Mouse (Mus musculus) T-helper 2 cell (primary cell): ENCODE measurements around the gene Wdr5.

Experiments
- in situ Hi-C: fragments of 300-600 bp; cut with MboI, MseI; formaldehyde crosslinking; loops from one replicate; pipeline ENCODE4 v1.15.1; 2025; ENCODE audit warnings: high pct_unique_total_duplicates

Wdr5 gene

GRCm38 (mm10) chr2:27552620-27553287 is 37.8 kb downstream of the Wdr5 start:
- in situ Hi-C loops: loop anchor here (5.0 kb wide), 1 partner anchor 215 kb away; no protein-coding TSS in a partner anchor

- in situ Hi-C loops: loop anchor here (5.0 kb wide), 1 partner anchor 213 kb away; no protein-coding TSS in a partner anchor
Measured at GRCm38 (mm10) chr2:27554308-27554707, 39.4 kb downstream of the Wdr5 start.

GRCm38 (mm10) chr2:27556921-27557320 is 42.0 kb downstream of the Wdr5 start:
- in situ Hi-C loops: loop anchor here (5.0 kb wide), 1 partner anchor 415 kb away; no protein-coding TSS in a partner anchor

- in situ Hi-C loops: no loop called here
Measured at GRCm38 (mm10) chr2:27560708-27561123, 45.8 kb downstream of the Wdr5 start.

GRCm38 (mm10) chr2:27561159-27561558 is 46.2 kb downstream of the Wdr5 start:
- in situ Hi-C loops: no loop called here

GRCm38 (mm10) chr2:27561829-27562228 is 46.9 kb downstream of the Wdr5 start:
- in situ Hi-C loops: no loop called here

DNA sequence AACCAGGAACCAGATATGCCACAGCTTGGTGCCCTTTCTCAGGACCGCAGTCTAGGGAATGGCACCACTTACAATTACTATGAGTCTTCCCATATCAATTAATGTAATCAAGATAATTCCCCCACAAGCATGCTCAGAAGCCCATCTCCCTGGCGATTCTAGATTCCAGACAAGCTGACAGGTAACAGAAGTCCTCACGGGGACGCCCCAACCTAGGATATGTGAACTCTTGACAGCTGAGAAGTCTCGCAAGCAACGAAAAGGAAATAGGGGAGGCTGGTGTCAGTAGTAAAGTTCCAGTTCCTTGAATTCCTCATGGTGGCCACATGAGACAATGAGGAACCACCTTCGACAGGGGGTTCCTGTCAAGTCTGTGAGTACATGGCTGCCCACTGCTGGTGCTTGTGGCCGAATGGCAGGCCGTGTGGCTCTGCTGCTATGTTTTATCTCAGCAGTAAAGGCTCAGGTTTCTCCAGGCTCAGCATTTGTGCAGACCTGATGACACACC is 48.7 kb downstream of the Wdr5 start:
- in situ Hi-C loops: no loop called here

GRCm38 (mm10) chr2:27564694-27565093 is 49.7 kb downstream of the Wdr5 start:
- in situ Hi-C loops: no loop called here

DNA sequence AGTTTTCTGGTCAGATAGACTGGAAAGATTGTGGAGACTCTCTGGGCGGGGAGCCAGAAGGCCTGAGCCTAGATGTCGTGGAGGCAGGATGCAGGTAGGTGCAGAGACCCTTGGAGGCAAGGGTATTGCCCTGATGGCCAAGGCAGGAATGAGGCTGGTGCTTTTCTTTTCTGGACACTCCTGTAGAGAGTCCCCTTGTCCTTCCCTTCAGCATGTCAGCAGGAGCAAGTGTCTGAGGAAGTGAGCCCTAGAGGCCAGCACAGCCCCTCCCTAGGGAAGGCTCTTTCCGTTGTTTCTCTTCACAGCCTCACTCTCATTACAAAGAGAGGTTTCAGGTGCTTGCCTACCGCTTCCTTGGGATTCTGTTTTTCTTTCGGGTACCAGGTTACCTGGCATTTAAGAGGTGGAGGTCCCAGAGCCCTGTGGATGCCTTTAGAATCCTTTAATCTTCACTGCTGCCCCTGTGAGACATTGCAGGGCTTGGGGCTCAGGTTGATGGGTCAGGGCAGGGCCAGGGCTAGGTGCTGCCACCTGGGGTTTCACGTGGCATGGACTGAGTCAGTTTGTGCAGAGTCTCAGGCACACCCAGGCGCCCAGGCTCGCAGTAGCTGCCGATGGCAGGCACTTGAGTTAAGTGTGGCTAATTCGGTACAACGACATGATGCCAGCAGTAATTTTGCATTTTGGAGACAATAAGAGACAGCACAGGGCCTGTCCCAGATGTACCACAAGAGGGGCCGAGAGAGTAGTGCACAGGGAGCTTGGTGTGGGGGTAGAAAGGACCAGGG is 50.6 kb downstream of the Wdr5 start:
- in situ Hi-C loops: no loop called here

GRCm38 (mm10) chr2:27570856-27571255 is 55.9 kb downstream of the Wdr5 start:
- in situ Hi-C loops: no loop called here

DNA sequence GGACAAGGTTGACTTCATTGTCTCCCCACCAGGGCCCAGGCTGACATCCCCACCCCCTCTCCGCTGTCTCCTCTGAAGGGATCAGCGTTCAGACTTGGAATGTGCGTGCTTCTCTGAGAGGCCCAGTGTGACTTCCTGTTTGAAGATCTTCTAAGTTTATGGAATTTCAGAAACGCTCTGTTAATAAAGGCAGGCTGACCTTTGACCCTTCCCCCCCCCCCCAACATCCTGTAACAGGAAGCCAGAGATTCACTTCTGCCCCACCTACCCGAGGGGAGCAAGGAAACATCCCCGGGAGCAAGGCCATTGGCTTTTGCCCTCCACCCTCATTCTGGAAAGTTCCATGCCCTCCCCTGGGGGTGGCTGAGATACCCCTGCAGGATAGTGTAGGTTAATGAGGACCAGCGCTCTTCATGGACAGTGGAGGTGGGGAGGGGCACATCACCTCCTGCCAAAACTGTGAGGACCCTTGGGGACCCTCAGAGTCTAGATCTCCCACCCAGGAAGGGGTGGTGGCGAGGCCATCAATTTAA is 57.4 kb downstream of the Wdr5 start:
- in situ Hi-C loops: no loop called here

DNA sequence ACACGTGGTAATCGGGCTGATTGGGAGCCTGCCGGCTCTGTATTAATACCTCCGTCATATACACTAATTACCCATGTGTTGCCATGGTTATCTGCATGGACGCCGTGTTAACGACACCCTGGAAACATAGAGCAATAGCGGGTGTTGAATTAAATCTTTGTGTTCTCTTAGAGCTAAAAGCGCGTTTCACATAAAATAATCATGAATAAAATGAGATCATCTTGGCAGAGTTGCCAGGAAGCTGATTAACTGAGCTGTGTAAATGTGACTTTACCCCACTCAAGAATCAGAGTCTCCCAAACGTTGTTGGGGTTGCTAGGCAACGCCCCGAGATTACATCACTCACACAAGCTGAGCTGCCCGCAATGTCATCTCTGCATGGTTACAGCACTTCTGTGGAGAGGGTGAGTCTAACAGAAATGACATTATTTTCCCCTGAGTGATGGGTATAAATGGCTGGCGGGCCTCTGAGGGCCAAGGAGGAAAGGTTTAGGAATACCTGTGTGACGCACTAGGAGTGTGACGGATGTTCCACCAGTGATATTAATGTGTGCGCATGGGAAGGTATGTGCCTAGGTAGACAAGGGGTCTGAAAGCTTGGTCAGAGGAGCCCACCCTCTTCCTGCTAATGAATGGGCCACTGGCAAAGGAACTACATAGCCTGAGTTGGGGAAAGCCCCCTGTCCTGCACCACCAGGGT is 58.1 kb downstream of the Wdr5 start:
- in situ Hi-C loops: no loop called here

GRCm38 (mm10) chr2:27573628-27573966 is 58.6 kb downstream of the Wdr5 start:
- in situ Hi-C loops: no loop called here

GRCm38 (mm10) chr2:27576416-27576815 is 61.5 kb downstream of the Wdr5 start:
- in situ Hi-C loops: no loop called here

- in situ Hi-C loops: no loop called here
Measured at GRCm38 (mm10) chr2:27578552-27578951, 63.6 kb downstream of the Wdr5 start.

DNA sequence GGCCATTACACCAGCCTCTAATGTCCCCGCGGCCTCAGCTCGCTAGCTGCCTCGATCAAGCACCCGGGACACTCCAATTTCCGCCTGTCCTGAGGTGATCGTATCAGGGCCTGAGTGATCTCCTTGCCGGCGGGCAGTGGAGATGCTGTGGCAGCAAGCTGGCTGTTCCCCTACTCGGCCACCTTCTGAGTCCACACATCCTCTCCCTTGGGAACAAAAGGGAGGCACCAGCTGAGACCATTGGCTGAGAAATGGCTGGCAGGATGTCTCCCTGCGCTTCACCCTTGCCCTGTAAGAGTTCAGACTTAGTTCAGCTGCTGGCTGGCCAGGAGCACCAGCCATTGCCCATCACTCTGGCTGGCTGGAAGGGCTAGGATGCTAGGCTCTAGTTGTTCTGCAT is 67.2 kb downstream of the Wdr5 start:
- in situ Hi-C loops: no loop called here

- in situ Hi-C loops: no loop called here
Measured at GRCm38 (mm10) chr2:27583019-27583418, 68.1 kb downstream of the Wdr5 start.

DNA sequence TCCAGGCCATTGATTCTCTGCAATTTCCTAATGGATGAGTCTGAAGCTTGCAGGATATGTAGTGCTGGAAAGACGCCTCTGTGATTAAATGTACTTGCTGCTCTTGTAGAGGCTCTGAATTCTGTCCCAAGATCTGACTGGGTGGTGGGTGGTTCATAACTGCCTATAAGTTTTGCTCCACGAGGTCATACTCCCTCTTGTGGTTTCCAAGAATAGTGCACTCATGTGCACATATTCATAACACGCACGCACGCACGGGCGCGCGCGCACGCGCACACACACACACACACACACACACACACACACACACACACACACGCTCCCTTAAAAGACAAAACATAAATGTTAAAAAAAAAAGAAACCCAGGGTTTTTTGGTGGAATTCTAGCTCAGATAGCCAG is 69.6 kb downstream of the Wdr5 start:
- in situ Hi-C loops: no loop called here
